Mouse (Mus musculus): ENCODE results near the gene Scaf8. TPM values are rescaled to one million over a fixed set of nuclear protein-coding genes. Genes with fewer than 3 reads are reported as not detected.
"Not testable (repeated sequence)": the region's sequence is repeated elsewhere in the genome, so short reads cannot be mapped to it uniquely, and the experiment has no call there.

Scaf8 gene
- total and polyA plus RNA-seq, 3 experiments: 23.9 to 47.3 (median 30.7) TPM

DNA sequence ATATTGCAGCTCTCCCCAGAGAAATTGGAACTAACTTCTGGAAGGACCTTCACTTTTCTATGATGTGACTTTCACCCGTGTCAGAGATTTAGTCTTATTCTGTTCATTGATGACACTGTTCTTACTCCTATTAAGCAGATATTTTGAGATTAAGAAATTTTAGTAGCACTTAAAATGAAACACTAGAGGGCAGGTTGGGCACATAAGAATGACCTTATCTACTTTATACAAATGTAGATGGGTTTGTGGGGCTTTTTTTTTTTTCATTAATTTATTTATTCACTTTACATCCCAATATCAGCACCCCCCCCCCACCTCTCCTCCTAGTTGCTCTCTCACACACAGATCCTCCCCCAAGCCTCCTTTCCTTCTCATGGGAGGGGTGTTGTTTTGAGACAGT lies 15.5 kb upstream of the Scaf8 start:
- H3K36me3 ChIP-seq (replicated peaks in 1 of 2; ENCODE audit: control insufficient read depth in 1 of 2, insufficient read depth in 1 of 2, low read length in 1 of 2); H3K4me3 ChIP-seq (replicated peaks in 1 of 3; ENCODE audit: low read depth in 2 of 3, low read length in 2 of 3, poor library complexity in 1 of 3); H3K79me2 ChIP-seq (replicated peaks; ENCODE audit: control insufficient read depth, extremely low read depth, insufficient read depth, poor library complexity, severe bottlenecking); H3K9ac ChIP-seq (ENCODE audit: insufficient read depth, low read depth); dilution Hi-C loops (cut with MboI; ENCODE audit: extremely low pct_ligation_motif_present, extremely low pct_unique_long_range_greater_than_20kb, low sequenced_read_pairs); in situ Hi-C loops (cut with MboI; ENCODE audit: low pct_ligation_motif_present, low pct_unique_long_range_greater_than_20kb, low sequenced_read_pairs); H3K9me3 ChIP-seq (replicated peaks; ENCODE audit: low read length); H3K4me2 ChIP-seq (ENCODE audit: insufficient read depth, low read depth, poor library complexity, severe bottlenecking); DNase-seq (ENCODE audit: extremely low read depth); H3K27ac ChIP-seq (ENCODE audit: insufficient read depth, low read depth); H3K27me3 ChIP-seq (replicated peaks): not testable (repeated sequence)
- peaks cover 0 to 14% of the 10 kb centered on the region in 2 experiments; a peak in 2 of 4 replicates for H3K4me1 ChIP-seq (ENCODE audit: control insufficient read depth in 1 of 2, insufficient read depth in 2 of 2)
- peak in 1 of 2 experiments; percentile 12; a peak in 1 of 4 replicates for TF ChIP-seq CTCF (conservative IDR thresholded peaks at IDR 0.05 in 1 of 2, IDR thresholded peaks at IDR 0.05 in 1 of 2; ENCODE audit: low read depth in 2 of 2, low read length in 2 of 2)

DNA sequence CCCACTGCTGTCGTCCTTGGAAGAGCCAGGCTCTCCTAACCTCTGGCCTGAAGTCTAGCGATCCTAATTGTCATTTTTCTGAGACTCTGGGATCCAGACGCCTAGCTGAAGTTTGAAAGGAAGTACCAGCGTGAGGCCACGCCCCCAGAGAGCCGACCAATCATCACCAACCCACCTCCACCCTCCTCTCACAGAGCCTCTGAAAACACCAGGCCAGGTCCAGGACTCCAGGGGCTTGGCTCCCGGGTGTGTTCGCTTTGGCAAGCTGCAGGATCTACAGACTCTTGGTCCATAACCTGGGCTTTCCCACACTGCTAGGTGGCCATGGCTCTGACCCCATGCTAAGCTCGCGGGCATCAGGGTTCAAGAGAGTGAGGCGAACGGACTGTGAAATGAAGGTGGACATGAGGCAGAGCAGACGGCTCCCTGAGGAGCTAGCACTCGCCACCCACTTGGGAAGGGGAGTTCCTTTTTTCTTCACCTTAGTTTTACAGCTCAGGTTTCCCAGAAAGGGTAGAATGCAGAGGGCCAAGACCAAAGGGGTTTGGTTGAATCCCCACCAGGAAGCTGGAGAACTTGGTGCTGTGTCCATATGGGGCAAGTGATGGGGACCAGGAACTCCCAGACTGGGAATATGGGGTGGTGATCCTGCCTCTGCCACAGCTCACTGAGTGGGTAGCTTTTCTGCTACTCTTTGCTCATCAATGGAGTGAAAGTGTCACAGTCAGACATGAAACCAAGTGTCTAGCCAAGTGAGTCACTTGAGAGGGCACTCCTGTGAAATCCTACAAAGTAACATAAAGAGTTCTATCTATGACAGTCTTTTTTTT lies 12.2 kb upstream of the Scaf8 start:
- H3K4me2 ChIP-seq (ENCODE audit: insufficient read depth, low read depth, poor library complexity, severe bottlenecking): no peak overlapping the region
- in situ Hi-C loops (cut with MboI; ENCODE audit: low pct_ligation_motif_present, low pct_unique_long_range_greater_than_20kb, low sequenced_read_pairs): no loop called here
- no peaks in the 10 kb centered on the region for H3K79me2 ChIP-seq (replicated peaks; ENCODE audit: control insufficient read depth, extremely low read depth, insufficient read depth, poor library complexity, severe bottlenecking)
- H3K4me3 ChIP-seq (replicated peaks in 1 of 3; ENCODE audit: low read depth in 2 of 3, low read length in 2 of 3, poor library complexity in 1 of 3): peak overlapping the region in 1 of 3 experiments; percentile 32
- H3K4me1 ChIP-seq (ENCODE audit: control insufficient read depth in 1 of 2, insufficient read depth in 2 of 2): peaks cover 0 to 17% of the 10 kb centered on the region in 2 experiments; a peak in 2 of 4 replicates
- TF ChIP-seq NELFE (IDR thresholded peaks at IDR 0.05; ENCODE audit: low read depth, low read length) (0 out of 2 replicates have a peak, but pooled peaks have one; percentile 40), POLR2A (IDR thresholded peaks at IDR 0.05; ENCODE audit: low read depth, low read length) (peak; percentile 47; the same call in 1 of the 2 replicates), MXI1 (IDR thresholded peaks at IDR 0.05; ENCODE audit: low read depth, low read length) (no peak), POLR2AphosphoS2 (IDR thresholded peaks at IDR 0.05; ENCODE audit: low read depth, low read length) (peak; percentile 26; the same call in 1 of the 2 replicates)
- DNase-seq (ENCODE audit: extremely low read depth): peak; percentile 79
- no peaks in the 10 kb centered on the region for H3K9me3 ChIP-seq (replicated peaks; ENCODE audit: low read length)
- no peak overlapping the region for H3K27ac ChIP-seq (ENCODE audit: insufficient read depth, low read depth)
- no peak overlapping the region for H3K9ac ChIP-seq (ENCODE audit: insufficient read depth, low read depth)
- dilution Hi-C loops (cut with MboI; ENCODE audit: extremely low pct_ligation_motif_present, extremely low pct_unique_long_range_greater_than_20kb, low sequenced_read_pairs): no loop called here
- no peaks in the 10 kb centered on the region for H3K27me3 ChIP-seq (replicated peaks)
- peaks cover 3 to 18% of the 10 kb centered on the region in 2 experiments for H3K36me3 ChIP-seq (replicated peaks in 1 of 2; ENCODE audit: control insufficient read depth in 1 of 2, insufficient read depth in 1 of 2, low read length in 1 of 2)

- Histone ChIP-seq H3K36me3 (replicated peaks in 1 of 2; ENCODE audit: control insufficient read depth in 1 of 2, insufficient read depth in 1 of 2, low read length in 1 of 2) (peaks cover 3 to 18% of the 10 kb centered on the region in 2 experiments), H3K79me2 (replicated peaks; ENCODE audit: control insufficient read depth, extremely low read depth, insufficient read depth, poor library complexity, severe bottlenecking) (no peaks in the 10 kb centered on the region), H3K4me3 (replicated peaks in 1 of 3; ENCODE audit: low read depth in 2 of 3, low read length in 2 of 3, poor library complexity in 1 of 3) (no peak overlapping the region), H3K27ac (ENCODE audit: insufficient read depth, low read depth) (no peak overlapping the region), H3K27me3 (replicated peaks) (no peaks in the 10 kb centered on the region), H3K9me3 (replicated peaks; ENCODE audit: low read length) (no peaks in the 10 kb centered on the region), H3K9ac (ENCODE audit: insufficient read depth, low read depth) (no peak overlapping the region), H3K4me1 (ENCODE audit: control insufficient read depth in 1 of 2, insufficient read depth in 2 of 2) (peaks cover 0 to 17% of the 10 kb centered on the region in 2 experiments; a peak in 2 of 4 replicates), H3K4me2 (ENCODE audit: insufficient read depth, low read depth, poor library complexity, severe bottlenecking) (no peak overlapping the region)
- DNase-seq (ENCODE audit: extremely low read depth): no peak
- in situ Hi-C loops (cut with MboI; ENCODE audit: low pct_ligation_motif_present, low pct_unique_long_range_greater_than_20kb, low sequenced_read_pairs): no loop called here
- dilution Hi-C loops (cut with MboI; ENCODE audit: extremely low pct_ligation_motif_present, extremely low pct_unique_long_range_greater_than_20kb, low sequenced_read_pairs): no loop called here
- peak in 1 of 2 experiments; percentile 22; a peak in 1 of 4 replicates for TF ChIP-seq CTCF (conservative IDR thresholded peaks at IDR 0.05 in 1 of 2, IDR thresholded peaks at IDR 0.05 in 1 of 2; ENCODE audit: low read depth in 2 of 2, low read length in 2 of 2)
- no peak for TF ChIP-seq ETS1 (conservative IDR thresholded peaks at IDR 0.05; ENCODE audit: low read depth, low read length)
Measured at GRCm38 (mm10) chr17:3104154-3104931, 10.4 kb upstream of the Scaf8 start.
